Mouse (Mus musculus): Measurements from ENCODE around the gene Ccpg1os. TPM values are rescaled to one million over a fixed set of nuclear protein-coding genes. Genes with fewer than 3 reads are reported as not detected.

The Ccpg1os gene
- total RNA-seq, 2 experiments from 2014 or later: 10.1 to 11.1 TPM

- no peak for DNase-seq (ENCODE audit: low spot score in 2 of 2)
These were observed 3.5 kb upstream of the Ccpg1os start for GRCm38 (mm10) chr9:72988706-72989105.

- no peak for DNase-seq (ENCODE audit: low spot score in 2 of 2)
These were observed 2.5 kb upstream of the Ccpg1os start for GRCm38 (mm10) chr9:72987703-72988102.

- DNase-seq (ENCODE audit: low spot score in 2 of 2): no peak
These were observed 2.1 kb downstream of the Ccpg1os start for GRCm38 (mm10) chr9:72983066-72983465.

GRCm38 (mm10) chr9:72975242-72975641 is 9.9 kb downstream of the Ccpg1os start:
- no peak for DNase-seq (ENCODE audit: low spot score in 2 of 2)

- DNase-seq (ENCODE audit: low spot score in 2 of 2): no peak
These were observed 10.4 kb downstream of the Ccpg1os start for GRCm38 (mm10) chr9:72974734-72975133.

GRCm38 (mm10) chr9:72972984-72973383 is 12.2 kb downstream of the Ccpg1os start:
- DNase-seq (ENCODE audit: low spot score in 2 of 2): no peak

- peak; percentile 22 to 62 for DNase-seq (ENCODE audit: low spot score in 2 of 2)
These were observed 12.7 kb downstream of the Ccpg1os start for GRCm38 (mm10) chr9:72972435-72972834.

- DNase-seq (ENCODE audit: low spot score in 2 of 2): no peak
These were observed 15.3 kb downstream of the Ccpg1os start for GRCm38 (mm10) chr9:72969874-72970273.

- peak; percentile 84 to 92 for DNase-seq (ENCODE audit: low spot score in 2 of 2)
These were observed 16.7 kb downstream of the Ccpg1os start for GRCm38 (mm10) chr9:72968349-72969061.

GRCm38 (mm10) chr9:72961959-72962358 is 23.2 kb downstream of the Ccpg1os start:
- DNase-seq (ENCODE audit: low spot score in 2 of 2): no peak

GRCm38 (mm10) chr9:72961346-72961745 is 23.8 kb downstream of the Ccpg1os start:
- no peak for DNase-seq (ENCODE audit: low spot score in 2 of 2)

GRCm38 (mm10) chr9:72958521-72959450 is 26.4 kb downstream of the Ccpg1os start, which contains the start of the genes Dyx1c1 and Gm44503:
TSS of gene Dyx1c1 (plus strand) at chr9:72958785.
TSS of gene Gm44503 (plus strand) at chr9:72958852.
- DNase-seq (ENCODE audit: low spot score in 2 of 2): peak; percentile 69 to 73

- DNase-seq (ENCODE audit: low spot score in 2 of 2): peak in 1 of 2 experiments; percentile 45
These were observed 29.6 kb downstream of the Ccpg1os start for GRCm38 (mm10) chr9:72955546-72955945.

- no peak for DNase-seq (ENCODE audit: low spot score in 2 of 2)
These were observed 30.4 kb downstream of the Ccpg1os start for GRCm38 (mm10) chr9:72954746-72955145.

GRCm38 (mm10) chr9:72949572-72949971 is 35.6 kb downstream of the Ccpg1os start:
- DNase-seq (ENCODE audit: low spot score in 2 of 2): no peak

- DNase-seq (ENCODE audit: low spot score in 2 of 2): no peak
These were observed 38.2 kb downstream of the Ccpg1os start for GRCm38 (mm10) chr9:72947010-72947409.

- DNase-seq (ENCODE audit: low spot score in 2 of 2): no peak
These were observed 40.9 kb downstream of the Ccpg1os start for GRCm38 (mm10) chr9:72944286-72944685.

GRCm38 (mm10) chr9:72943424-72943823 is 41.8 kb downstream of the Ccpg1os start:
- DNase-seq (ENCODE audit: low spot score in 2 of 2): no peak

- DNase-seq (ENCODE audit: low spot score in 2 of 2): no peak
These were observed 48.9 kb downstream of the Ccpg1os start for GRCm38 (mm10) chr9:72936301-72936700.

- DNase-seq (ENCODE audit: low spot score in 2 of 2): no peak
These were observed 49.9 kb downstream of the Ccpg1os start for GRCm38 (mm10) chr9:72935309-72935708.

- peak; percentile 62 to 85 for DNase-seq (ENCODE audit: low spot score in 2 of 2)
These were observed 53.9 kb downstream of the Ccpg1os start for GRCm38 (mm10) chr9:72931166-72931790.
